Mouse (Mus musculus) NIH3T3 (cell line): ENCODE measurements around the gene Nr2e1.

ENCODE experiments used
- DNase-seq: peaks from one replicate; pipeline ENCODE4 v3.0.0-alpha.2; 2012; ENCODE audit warnings: low read depth

Gene Nr2e1

DNA sequence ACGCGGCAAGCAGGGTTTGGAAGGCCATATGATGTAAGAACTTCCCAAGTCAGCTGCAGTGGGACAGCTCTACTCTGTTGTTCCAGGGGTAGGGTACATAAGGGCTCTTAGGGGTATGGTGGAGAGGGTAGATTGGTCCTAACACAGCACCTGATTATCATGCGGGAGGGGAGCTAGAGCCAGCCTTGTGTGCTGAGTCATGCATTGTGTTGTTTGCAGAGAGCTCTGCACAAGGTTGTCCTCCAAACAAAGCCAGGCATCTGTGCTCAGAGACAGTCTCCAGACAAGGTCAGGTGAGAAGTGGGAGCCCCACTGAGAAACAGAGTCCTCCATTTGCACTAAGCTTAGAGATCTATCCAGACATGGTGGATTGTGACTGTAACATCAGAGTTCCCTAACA lies 36.9 kb downstream of the Nr2e1 start:
- no peak for DNase-seq

DNA sequence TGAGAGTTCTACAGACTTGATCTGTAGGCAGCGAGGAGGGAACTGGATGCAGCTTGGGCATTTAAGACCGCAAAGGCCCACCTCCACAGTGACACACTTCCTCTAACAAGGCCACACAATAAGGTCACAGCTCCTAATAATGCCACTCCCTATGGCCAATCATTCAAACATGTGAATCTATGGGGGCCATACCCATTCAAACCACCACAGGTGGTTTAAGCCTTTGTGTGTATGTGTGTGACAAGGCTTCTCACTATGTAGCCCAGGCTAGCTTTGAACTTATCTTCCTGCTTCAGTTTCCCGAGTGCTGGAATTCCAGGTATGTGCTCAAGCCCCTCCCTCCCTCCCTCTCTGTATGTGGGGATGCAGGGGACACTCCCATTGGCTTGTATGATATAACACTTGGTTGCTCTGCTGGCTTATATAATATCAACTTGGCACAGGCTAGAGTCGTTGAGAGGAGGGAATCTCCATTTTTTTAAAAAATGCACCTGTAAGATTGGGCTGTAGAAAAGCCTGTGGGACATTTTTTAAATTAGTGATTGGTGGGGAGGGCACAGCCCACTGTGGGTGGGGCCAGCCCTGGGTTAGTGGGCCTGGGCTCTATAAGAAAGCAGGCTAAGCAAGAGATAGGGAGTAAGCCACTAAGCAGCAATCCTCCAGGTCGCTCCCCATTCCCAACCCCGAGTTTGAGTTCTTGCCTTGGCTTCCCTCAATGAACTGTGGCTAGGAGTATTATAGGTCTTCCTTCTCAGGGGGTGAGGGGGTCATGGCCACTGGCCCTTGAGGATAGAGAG lies 37.5 kb downstream of the Nr2e1 start:
- DNase-seq, result no peak

DNA sequence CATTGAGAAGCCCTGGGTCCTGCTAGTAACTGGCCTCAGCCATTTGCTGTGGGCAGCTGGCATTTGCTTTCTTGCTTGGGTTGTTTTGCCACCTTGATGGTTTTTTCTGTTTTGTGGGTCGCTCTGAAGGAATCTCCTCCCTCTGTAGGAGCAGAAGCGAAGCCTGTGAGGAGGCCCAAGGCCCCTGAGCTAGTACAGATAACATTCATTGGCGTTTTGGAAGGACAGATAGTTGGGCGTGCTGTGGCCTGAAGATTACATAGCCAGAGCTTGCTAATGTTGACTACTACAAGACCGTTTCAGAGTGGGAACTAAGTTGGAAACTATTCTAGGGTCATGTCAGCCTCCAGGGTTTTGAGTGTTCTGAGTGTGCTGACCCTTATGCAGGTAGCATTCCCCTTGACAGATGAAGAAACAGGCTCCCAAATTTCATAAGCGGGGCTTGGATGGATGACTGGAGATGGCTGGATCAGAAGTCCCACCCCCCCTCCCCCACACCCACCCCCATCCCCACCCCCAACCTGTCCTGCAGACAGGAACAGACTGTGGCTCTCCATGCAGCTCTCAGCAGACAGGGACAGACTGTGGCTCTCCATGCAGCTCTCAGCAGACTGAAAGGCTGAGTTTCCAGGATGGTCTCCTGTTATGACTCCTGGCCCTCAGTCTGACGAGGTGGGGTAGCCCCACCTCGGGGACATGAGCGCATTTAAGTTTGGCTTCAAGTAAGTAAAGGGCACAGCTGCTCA lies 45.7 kb downstream of the Nr2e1 start:
- no peak for DNase-seq

DNA sequence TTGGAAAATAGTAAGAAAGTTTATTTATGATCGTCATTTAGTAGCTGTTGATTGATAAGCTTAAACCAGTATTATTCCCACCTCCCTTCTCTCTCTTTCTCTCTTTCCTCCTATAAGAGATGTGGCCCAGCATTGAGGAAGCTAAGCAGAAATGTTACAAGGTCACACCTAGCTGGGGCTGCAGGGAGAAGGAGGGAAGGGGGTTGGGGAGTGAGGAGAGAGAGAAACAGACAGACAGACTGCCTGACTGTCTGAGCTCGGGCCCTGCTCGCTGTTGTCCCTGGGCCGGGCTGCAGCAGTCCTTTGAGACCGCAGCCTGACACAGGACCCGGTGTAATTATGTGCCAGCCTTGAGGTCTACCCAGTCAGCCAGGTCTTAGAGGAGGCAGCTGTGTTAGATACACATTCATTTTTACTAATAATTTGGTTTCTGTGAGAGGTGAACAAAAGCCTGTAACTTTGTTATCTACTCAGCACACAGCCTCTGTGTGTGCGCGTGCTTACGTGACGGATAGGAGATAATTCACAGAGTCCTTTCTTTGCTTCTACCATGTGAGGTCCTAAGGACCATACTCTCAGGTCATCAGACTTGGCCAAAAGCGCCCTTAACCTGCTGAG lies 49.5 kb downstream of the Nr2e1 start:
- no peak for DNase-seq

DNA sequence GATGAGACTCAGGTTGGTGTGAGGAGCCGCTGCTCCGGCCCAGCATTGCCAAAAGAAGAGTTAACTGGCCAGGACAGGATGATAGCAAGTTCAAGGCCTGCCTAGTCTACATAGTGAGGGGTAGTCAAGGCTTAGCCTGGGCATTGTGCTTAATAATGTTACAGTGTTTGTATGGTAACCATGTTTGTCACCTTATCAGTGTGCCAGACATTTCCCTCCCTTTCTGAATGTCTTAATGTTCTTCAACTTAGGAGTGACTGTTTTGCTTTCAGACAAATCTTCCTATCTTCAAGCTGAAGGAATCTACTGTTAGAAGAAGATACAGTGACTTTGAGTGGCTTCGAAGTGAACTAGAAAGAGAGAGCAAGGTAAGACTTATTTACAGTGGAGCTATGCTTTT lies 57.8 kb downstream of the Nr2e1 start:
- no peak for DNase-seq

DNA sequence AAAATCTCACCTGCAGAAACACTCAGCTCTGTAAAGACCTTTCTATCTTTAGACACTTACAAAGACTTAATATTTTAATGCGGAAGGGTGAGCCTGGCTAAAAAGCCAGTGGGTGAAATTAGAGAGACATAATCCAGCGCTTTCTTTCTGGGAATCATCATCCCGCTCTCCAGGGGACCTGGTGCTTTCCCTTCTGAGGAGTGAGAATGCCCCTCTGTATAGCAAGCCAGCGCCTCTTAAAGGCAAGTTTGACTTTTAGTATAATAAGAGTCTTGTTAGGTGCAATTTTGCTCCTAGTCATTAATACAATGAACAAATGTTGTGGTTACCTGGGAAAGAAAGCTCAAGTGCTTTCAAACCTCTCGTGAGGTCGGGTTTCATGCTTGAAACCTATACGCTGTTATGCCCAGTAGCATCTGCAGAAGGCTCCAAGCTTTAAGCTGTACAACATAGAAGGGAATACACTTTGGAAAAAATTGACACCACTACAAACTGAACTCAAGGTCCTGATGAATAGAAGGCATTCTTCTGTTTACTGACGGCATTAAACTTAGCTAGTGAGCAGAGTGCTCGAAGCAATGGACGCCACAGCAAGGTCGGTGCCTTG lies 59.8 kb downstream of the Nr2e1 start:
- no peak for DNase-seq

DNA sequence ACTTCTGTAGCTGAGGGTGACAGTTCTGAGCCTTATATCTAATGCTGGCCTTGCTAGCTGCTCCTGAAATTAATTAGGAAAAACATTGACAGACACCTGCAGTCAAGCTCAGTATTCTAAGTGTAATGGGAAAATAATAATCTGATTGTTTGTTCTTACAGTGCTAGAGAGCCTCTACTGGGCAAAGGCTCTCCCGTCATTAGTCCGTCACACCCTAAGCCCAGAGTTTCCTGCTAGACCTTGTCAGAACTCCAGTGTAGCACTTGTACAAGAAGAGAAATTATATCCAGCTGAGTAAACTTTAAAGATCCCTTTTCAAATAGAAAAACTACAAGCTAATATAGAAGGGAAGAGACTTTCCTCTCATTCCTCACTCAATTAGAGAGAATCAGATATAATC lies 60.5 kb downstream of the Nr2e1 start:
- no peak for DNase-seq

DNA sequence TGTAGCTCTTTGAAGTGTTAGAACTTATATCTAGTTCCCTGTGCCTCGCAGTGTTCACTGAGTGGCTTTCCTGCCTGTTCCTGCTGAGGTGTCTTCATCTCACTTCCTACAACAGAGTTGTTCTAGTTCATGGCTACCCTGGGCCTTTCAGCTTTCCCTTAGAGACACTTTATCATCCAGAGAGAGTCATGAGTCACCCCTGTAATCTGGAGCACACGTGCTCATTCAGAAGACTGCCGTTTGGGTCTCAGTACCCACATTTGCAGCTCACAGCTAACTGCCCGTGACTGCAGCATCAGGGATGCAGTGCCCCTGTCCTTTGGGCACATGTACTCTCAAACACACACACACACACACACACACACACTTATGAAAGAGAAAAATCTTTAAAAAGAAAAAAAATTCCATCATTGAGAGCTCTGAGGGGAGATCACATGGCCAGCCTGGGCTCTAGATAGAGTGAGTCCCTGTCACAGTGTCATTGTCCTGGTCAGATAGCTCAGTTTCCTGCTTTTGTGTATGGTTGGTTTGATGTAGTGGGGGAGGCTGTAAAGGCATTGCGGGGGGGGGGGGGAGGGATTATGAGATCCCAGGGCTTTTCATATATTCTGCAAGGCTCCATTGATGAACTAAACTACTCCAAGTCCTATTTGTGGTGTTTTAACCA lies 62.0 kb downstream of the Nr2e1 start:
- peak; percentile 66 for DNase-seq

DNA sequence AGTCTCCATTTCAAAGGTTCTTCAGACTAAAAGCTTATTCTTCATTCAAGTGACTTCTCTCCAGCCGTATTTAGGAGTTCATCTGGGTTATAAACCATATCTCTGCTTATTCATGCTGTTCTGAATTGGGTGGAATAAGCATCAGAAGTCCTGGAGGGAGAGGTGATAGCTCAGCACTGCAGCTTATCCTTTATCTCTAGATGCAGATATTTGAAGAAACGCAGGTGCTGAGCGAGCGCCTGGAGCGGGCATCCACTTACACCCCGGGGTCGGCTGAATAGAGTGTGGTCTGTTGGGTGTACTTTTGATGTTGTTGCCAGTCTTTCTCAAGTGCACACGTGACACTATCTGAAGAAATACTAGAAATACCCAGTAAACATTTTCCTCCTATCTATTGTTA lies 65.1 kb downstream of the Nr2e1 start:
- DNase-seq, result no peak

DNA sequence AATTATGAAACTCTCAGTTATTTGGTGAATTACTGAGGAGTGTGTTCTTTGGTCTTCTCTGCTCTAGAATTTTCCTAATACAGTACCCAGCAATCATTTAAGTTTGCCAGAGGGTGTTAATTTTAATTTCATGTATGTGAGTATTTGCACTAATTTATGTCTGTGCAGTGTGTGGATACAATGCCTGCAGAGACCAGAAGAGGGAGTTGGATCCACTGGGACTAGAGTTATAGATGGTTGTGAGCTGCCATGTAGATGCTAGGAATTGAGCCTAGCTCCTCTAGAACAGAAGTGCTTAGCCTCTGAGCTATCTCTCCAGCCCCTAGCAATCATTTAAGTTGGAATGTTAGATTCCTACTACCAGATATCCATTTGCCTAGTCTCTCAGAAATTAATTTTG lies 69.3 kb downstream of the Nr2e1 start:
- DNase-seq, result no peak
